Mouse (Mus musculus) stomach, embryonic 14.5 days (tissue): Measurements from ENCODE around the gene E030025P04Rik. TPM values are rescaled to one million over a fixed set of nuclear protein-coding genes. Genes with fewer than 3 reads are reported as not detected.

Experiments
- ATAC-seq: fragments of 200-750 bp; cut with Nextera tagmentation; 2 replicates; pipeline ENCODE4 v1.8.0; 2017; ENCODE audit warnings: low read depth, moderate TSS enrichment; ENCODE audit not compliant: insufficient number of reproducible peaks, insufficient read depth, low FRiP score
- H3K27ac ChIP-seq: fragments of 300-500 bp; sonication (generic); 2 replicates; pipeline ENCODE4 v1.5.1; 2014; ENCODE audit warnings: mild to moderate bottlenecking, low read length, moderate library complexity, mixed read lengths
- H3K27me3 ChIP-seq: fragments of 300-500 bp; sonication (generic); 2 replicates; pipeline ENCODE4 v1.6.1; 2014; ENCODE audit warnings: low read length, control low read depth, mixed read lengths; ENCODE audit not compliant: control insufficient read depth, insufficient read depth
- H3K36me3 ChIP-seq: fragments of 300-500 bp; sonication (generic); 2 replicates; pipeline ENCODE4 v1.6.1; 2014; ENCODE audit warnings: mild to moderate bottlenecking, control low read depth, low read length, moderate library complexity, mixed read lengths; ENCODE audit not compliant: control insufficient read depth, insufficient read depth
- H3K4me1 ChIP-seq: fragments of 300-500 bp; sonication (generic); 2 replicates; pipeline ENCODE4 v1.6.1; 2014; ENCODE audit warnings: low read length, control low read depth, mixed read lengths; ENCODE audit not compliant: control insufficient read depth, insufficient read depth
- H3K4me2 ChIP-seq: fragments of 300-500 bp; sonication (generic); replicated peaks from 2 replicates; pipeline ENCODE4 v1.6.1; 2014; ENCODE audit warnings: low read depth, low read length, control low read depth
- H3K4me3 ChIP-seq: fragments of 300-500 bp; sonication (generic); 2 replicates; pipeline ENCODE4 v1.5.1; 2014; ENCODE audit warnings: low read depth, low read length, control low read depth
- H3K9ac ChIP-seq: fragments of 300-500 bp; sonication (generic); replicated peaks from 2 replicates; pipeline ENCODE4 v1.6.1; 2014; ENCODE audit warnings: low read depth, mild to moderate bottlenecking, control low read depth, low read length, moderate library complexity, mixed read lengths
- H3K9me3 ChIP-seq: fragments of 300-500 bp; sonication (generic); 2 replicates; pipeline ENCODE4 v1.6.1; 2016; ENCODE audit warnings: low read depth, low read length, control low read depth; ENCODE audit not compliant: control insufficient read depth
- WGBS: fragments of 180-500 bp; shearing (Covaris S2); extraction: QIAGEN DNeasy Blood & Tissue Kit; methylation state at CpG from one replicate; pipeline ENCODE4 v1.1.7; 2014; 5-methylcytosine and 5-hydroxymethylcytosine counted together
- polyA plus RNA-seq: library from polyadenylated mRNA; unstranded; fragments of >200 nt; fragmentation: Nextera tagmentation; extraction: Ambion mirVana; gene quantifications from 2 replicates; pipeline ENCODE4 v1.2.1, GENCODE M21; 2014

Gene E030025P04Rik
- polyA plus RNA-seq, 1 experiment from 2014 or later = not detected

DNA sequence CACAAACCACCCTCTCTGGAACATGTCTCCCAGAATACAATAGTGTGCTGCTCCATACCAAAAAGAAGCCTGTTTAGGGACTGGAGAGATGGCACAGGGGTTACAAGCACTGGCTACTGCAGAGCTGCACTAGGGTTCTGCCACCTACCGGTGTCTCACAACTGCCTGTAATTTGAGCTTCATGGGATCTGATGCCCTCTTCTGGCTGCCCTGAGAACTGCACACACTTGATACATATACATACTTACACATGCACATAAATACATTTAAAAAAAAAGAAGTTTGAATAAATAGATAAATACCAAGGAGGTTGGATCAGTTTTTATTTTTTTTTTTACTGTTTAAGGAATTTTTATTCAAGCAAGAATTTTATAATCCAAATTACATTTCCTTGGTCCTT is 28.1 kb upstream of the E030025P04Rik start:
- Histone ChIP-seq H3K27me3 (no peaks in the 10 kb centered on the region), H3K4me3 (no peak overlapping the region), H3K9ac (no peak overlapping the region), H3K36me3 (no peaks in the 10 kb centered on the region), H3K9me3 (no peaks in the 10 kb centered on the region), H3K27ac (no peak overlapping the region), H3K4me1 (no peaks in the 10 kb centered on the region), H3K4me2 (no peak overlapping the region)
- ATAC-seq = no peak
- 78% methylated on average over 1 of the region's 1 CpGs for WGBS

DNA sequence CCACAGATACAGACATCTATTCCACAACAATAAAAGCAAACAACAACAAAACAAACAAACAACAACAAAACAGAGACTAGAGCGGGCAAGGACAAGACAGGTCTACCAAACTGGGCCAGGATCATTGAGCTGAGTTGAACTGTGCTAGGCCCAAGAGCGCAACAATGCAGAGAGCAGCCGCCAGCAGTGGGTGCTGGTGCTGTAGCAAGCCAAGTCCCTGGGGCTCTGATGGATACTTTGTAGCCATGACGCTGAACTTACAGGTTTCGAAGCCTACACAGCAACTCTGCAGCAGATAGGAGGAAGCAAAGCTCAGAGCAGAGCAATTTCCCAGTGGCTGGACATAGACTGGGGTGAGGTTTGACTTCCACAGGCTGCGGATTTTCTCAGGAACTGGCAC is 26.6 kb upstream of the E030025P04Rik start:
- no peaks in the 10 kb centered on the region for H3K27me3 ChIP-seq
- no peaks in the 10 kb centered on the region for H3K9me3 ChIP-seq
- H3K4me1 ChIP-seq = no peaks in the 10 kb centered on the region
- H3K27ac ChIP-seq = no peak overlapping the region
- WGBS = 94% methylated on average over 6 of the region's 6 CpGs
- H3K9ac ChIP-seq = no peak overlapping the region
- no peak overlapping the region for H3K4me2 ChIP-seq
- H3K4me3 ChIP-seq = no peak overlapping the region
- H3K36me3 ChIP-seq = no peaks in the 10 kb centered on the region
- ATAC-seq = no peak

DNA sequence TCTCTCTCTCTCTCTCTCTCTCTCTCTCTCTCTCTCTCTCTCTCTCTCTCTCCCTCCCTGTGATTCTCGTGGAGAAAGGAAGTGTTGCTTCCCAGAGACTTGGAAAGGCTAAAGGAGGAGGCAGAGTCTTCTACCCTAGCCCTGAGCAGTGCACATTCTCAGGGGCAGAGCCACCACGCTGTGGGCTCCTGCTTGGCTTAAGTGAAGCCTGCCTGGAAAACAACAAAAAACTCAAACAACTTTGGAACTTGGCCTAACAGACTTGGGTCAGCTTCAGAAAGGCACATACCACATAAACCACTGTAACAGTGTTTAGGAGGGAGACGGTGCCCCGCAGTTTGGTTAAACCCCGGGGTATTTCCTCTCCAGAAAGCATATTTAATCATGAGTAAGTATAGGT is 13.5 kb upstream of the E030025P04Rik start:
- Histone ChIP-seq H3K4me2 (no peak overlapping the region), H3K27me3 (no peaks in the 10 kb centered on the region), H3K36me3 (no peaks in the 10 kb centered on the region), H3K9me3 (no peaks in the 10 kb centered on the region), H3K27ac (no peak overlapping the region), H3K9ac (no peak overlapping the region), H3K4me3 (no peak overlapping the region), H3K4me1 (no peaks in the 10 kb centered on the region)
- WGBS = 64% methylated on average over 5 of the region's 5 CpGs
- ATAC-seq = no peak

DNA sequence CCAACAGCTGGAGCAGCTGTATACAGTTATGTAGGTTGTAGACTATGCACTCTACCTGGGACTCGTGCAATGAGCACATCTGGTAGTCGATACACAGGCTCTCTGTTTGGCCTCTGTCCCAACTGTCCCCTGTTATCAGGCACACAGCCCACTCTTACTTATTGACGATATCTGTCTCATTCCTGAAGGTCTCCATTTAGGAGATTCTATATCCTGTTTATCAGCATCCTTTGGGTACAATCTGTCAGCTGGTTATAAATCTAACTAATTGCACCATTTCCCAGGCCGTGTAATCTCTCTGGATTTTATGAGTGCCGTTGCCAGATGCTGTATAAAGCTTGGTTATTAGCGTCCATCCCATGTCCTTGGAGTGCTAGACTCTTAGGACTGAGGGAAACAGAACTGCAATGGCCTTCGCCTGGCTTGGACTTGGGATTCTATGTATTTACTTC is 747 bp upstream of the E030025P04Rik start:
- 50% methylated on average over 7 of the region's 7 CpGs for WGBS
- Histone ChIP-seq H3K9ac (no peak overlapping the region), H3K4me1 (peaks cover 4% of the 10 kb centered on the region; the same call in 1 of the 2 replicates), H3K27me3 (no peaks in the 10 kb centered on the region), H3K36me3 (no peaks in the 10 kb centered on the region), H3K4me2 (no peak overlapping the region), H3K4me3 (no peak overlapping the region), H3K9me3 (no peaks in the 10 kb centered on the region), H3K27ac (no peak overlapping the region)
- no peak for ATAC-seq

DNA sequence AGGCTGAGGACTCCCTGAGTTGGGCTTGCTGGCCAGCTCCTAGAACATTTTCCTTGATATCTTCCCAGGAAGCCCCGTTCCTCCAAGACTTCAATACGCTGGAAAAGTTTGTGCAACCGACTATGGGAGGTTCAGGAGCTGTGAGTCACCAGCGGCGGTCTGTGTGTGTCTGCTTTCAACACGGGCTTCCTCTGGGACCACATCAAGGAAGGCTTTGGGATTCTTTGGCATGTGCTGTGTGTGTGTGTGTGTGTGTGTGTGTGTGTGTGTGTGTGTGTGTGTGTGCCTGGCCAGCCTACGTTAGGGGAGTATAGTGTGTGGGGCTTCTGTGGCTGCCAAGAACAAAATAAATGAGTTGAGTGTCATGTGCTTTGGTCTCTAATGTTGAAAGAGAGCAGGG is 17.7 kb downstream of the E030025P04Rik start:
- no peak overlapping the region for H3K9ac ChIP-seq
- no peaks in the 10 kb centered on the region for H3K4me1 ChIP-seq
- no peak overlapping the region for H3K4me2 ChIP-seq
- 60% methylated on average over 7 of the region's 7 CpGs for WGBS
- no peaks in the 10 kb centered on the region for H3K27me3 ChIP-seq
- H3K36me3 ChIP-seq = no peaks in the 10 kb centered on the region
- no peak overlapping the region for H3K27ac ChIP-seq
- no peak for ATAC-seq
- H3K4me3 ChIP-seq = no peak overlapping the region
- no peaks in the 10 kb centered on the region for H3K9me3 ChIP-seq

DNA sequence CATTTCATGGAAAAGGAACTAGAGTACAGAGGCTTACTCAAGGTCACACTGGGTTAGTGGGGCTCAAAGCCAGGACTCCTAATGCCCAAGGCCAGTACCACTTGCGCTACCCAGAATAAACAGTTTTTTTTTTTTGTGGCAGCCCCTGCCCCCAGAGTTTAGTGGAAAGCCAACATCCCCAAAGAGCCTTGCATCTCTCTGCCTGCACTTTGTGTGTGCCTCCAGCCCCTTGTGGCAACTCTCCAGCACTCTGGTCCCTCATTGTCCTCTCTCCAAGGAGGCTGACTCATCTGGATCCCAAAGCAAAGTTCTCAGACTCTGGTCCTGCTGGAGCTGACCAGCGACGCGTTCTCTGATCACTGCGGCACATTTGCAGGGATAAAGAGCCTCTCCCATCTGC is 18.7 kb downstream of the E030025P04Rik start:
- Histone ChIP-seq H3K4me1 (no peaks in the 10 kb centered on the region), H3K9ac (no peak overlapping the region), H3K36me3 (no peaks in the 10 kb centered on the region), H3K4me3 (no peak overlapping the region), H3K27ac (no peak overlapping the region), H3K27me3 (no peaks in the 10 kb centered on the region), H3K9me3 (no peaks in the 10 kb centered on the region), H3K4me2 (no peak overlapping the region)
- 83% methylated on average over 5 of the region's 5 CpGs for WGBS
- ATAC-seq = no peak

DNA sequence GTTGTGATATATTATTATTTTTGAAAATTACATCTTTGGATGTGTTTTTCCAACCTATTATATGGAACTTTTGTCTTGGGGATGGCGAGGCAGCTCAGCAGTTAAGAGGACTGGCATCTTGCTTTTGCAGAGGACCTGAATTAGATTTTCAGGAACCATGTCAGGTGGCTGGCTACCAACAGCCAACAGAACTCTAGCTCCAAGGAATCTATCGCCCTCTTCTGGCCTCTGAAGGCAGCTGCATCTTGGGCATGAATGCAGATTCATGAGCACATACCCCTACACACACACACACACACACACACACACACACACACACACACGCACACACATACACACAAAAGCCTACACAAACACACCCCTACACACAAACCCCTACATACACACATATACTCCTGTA is 19.9 kb downstream of the E030025P04Rik start:
- Histone ChIP-seq H3K27ac (no peak overlapping the region), H3K9ac (no peak overlapping the region), H3K27me3 (no peaks in the 10 kb centered on the region), H3K4me3 (no peak overlapping the region), H3K36me3 (no peaks in the 10 kb centered on the region), H3K4me2 (no peak overlapping the region), H3K9me3 (no peaks in the 10 kb centered on the region), H3K4me1 (no peaks in the 10 kb centered on the region)
- 54% methylated on average over 3 of the region's 3 CpGs for WGBS
- no peak for ATAC-seq

DNA sequence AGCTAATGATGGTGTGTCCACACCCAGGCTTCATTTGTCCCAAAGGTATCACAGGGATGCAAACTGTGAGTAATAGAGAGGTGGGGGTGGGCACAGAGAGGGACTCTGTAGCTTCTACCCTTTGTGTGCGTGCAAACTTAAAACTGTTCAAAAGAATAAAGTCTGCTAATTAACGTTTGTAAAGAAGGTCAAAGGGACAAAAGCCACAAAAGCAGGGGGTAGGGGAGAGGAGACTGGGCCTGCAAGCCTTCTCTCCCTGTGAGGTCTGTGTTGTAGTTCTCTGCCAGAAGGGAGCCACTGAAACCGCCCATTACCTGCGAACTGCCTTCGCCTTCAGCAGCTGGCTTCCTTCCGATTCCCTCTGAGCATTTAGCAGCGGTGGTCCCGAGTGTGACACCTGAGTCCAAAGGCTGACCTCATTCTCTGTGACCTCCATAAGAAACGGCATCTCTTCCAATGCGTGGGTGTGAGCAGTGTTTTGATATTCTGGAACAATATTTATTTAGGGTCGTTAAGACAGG is 34.3 kb downstream of the E030025P04Rik start:
- 23% methylated on average over 11 of the region's 11 CpGs for WGBS
- Histone ChIP-seq H3K27me3 (no peaks in the 10 kb centered on the region), H3K4me2 (no peak overlapping the region), H3K9ac (no peak overlapping the region), H3K27ac (no peak overlapping the region), H3K4me1 (no peaks in the 10 kb centered on the region), H3K9me3 (no peaks in the 10 kb centered on the region), H3K4me3 (no peak overlapping the region), H3K36me3 (no peaks in the 10 kb centered on the region)
- no peak for ATAC-seq

DNA sequence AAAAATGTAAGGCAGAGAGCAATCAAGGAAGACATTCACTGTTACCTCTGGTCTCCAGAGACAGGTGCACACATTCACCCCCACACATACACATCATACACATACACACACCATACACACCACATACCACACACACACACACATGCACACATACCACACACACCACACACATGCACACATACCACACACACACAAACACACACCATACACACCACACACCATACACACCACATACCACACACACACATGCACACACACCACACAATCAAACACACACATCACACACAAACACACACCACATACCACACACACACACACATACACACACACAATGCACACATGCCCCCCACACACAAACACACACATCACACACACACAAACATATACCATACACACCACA is 35.1 kb downstream of the E030025P04Rik start:
- H3K36me3 ChIP-seq = no peaks in the 10 kb centered on the region
- no peak overlapping the region for H3K9ac ChIP-seq
- H3K27ac ChIP-seq = no peak overlapping the region
- H3K27me3 ChIP-seq = no peaks in the 10 kb centered on the region
- no peaks in the 10 kb centered on the region for H3K4me1 ChIP-seq
- no peaks in the 10 kb centered on the region for H3K9me3 ChIP-seq
- H3K4me3 ChIP-seq = no peak overlapping the region
- no peak overlapping the region for H3K4me2 ChIP-seq
- ATAC-seq = no peak
